Mouse (Mus musculus) heart, adult 9 months (tissue): ENCODE results near the gene Rfc5.
"Not testable (repeated sequence)": the region's sequence is repeated elsewhere in the genome, so short reads cannot be mapped to it uniquely, and the experiment has no call there.

Source experiments
- DNase-seq, 2 experiments: peaks; one replicate each; pipeline ENCODE4 v3.0.0; 2022; ENCODE audit warnings: low spot score in 2 of 2

Rfc5 gene

DNA sequence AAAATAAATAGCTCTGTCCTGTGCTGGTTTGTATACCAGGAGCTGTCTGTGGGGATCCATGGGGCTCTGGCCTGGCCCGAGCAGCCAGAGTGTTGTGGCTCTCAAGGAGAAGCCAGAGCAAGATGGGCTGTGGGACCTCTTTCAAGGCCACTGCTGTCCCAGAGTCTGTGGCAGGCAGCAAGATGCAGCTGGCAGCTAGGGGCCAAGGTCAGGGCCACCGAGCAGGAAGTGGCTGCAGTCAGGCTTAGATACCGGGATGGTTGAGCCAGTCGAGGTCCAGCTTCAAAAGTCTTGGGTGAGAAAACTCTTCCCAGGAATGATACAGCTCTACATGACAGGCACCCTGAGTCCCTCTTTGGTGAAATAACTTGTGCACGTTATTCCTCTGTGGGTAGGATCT lies 41.8 kb downstream of the Rfc5 start:
- DNase-seq = no peak

GRCm38 (mm10) chr5:117346281-117346680 lies 42.6 kb downstream of the Rfc5 start:
- no peak for DNase-seq

DNA sequence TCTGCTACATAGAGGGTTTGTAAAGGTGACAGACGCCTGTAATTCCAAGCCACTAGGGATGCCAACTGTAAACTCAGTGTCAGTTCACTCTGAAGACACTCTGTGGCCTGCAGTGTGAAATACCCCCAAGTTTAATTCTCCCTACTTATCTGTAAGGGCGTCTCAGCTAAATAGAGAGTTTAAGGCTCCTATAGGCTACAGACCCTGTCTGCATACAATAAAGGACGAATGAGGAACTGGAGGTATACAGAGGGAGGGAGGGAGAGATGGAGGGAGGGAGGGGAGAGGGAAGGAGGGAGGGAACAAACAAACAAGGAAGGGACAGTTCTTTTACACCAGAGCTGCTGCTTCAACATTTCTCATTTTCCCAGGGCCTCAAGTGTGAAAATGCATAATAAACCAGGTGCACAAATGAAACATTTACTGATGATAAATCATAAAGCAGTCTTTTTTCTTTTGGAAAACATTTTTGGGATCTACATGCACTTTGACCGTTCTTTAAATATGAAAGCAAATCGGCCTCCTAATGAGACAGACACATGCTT lies 43.3 kb downstream of the Rfc5 start:
- DNase-seq = no peak

DNA sequence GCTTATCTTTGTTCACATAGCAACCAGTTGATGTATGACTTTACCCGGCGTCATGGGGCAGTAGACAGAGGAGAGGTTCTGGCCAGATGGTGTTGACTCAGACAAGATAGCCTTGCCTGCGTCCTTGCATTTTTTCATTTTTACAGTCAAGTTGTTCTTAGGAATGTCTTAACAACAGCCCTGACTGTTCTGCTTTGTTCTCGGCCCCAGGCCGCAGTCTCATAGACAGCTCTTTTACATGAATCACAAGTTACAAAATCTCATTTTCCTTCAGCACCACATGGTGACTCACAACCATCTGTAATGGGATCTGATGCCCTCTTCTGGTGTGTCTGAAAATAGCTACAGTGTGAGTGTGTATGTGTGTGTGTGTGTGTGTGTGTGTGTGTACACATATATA lies 44.4 kb downstream of the Rfc5 start:
- DNase-seq = not testable (repeated sequence)

GRCm38 (mm10) chr5:117341896-117342295 lies 47.0 kb downstream of the Rfc5 start:
- no peak for DNase-seq

GRCm38 (mm10) chr5:117340081-117340480 lies 48.8 kb downstream of the Rfc5 start:
- DNase-seq = no peak

- DNase-seq = no peak
Measured at GRCm38 (mm10) chr5:117338503-117338902, 50.3 kb downstream of the Rfc5 start.

- DNase-seq = no peak
Measured at GRCm38 (mm10) chr5:117337999-117338398, 50.8 kb downstream of the Rfc5 start.

DNA sequence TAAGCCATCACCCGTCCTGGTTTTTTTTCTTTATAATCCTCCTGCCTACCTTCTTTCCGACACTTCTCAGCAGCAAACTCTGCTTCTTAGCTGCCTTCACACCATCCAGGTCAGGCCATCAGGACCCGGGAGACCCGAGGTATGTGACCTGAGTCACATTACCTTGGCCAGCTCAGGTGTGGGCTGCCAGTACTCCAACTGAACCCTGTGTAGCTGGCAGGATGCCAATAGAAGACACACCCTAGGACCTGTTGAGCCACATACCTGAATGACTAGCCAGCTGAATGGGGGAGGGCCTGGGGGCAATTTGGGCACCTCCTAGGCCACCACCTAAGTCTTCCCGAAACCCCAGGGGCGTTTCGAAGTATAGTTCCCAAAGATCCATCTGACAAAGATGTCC lies 58.4 kb downstream of the Rfc5 start:
- no peak for DNase-seq
